Mouse (Mus musculus): ENCODE results near the gene Rps6kl1. TPM values are rescaled to one million over a fixed set of nuclear protein-coding genes. Genes with fewer than 3 reads are reported as not detected.

Rps6kl1 gene
- total and polyA plus RNA-seq, 3 experiments, result 0.21 to 0.86 (median 0.36) TPM

DNA sequence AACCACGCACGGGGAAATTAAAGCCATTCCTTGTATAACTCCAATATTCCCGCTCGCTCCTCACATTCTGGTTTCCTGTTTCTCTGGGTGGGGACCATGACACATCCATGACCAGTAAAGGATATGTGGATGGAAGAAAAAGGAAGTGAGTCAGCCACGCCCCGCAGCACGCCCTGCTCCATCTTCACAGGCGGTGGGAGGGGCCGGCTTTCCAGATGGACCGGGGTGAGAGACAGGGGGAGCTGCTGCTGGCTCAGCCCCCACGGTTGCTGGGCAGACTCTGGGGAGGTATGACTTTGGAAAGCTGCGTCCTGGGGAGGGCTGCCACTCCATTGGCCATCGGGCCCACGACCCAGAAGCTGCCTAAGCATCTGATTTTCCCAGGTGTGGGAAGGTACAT is 57.1 kb downstream of the Rps6kl1 start:
- TF ChIP-seq TBP (conservative IDR thresholded peaks at IDR 0.05; ENCODE audit: low read depth, low read length), result no peak
- no peak for TF ChIP-seq RCOR1 (conservative IDR thresholded peaks at IDR 0.05; ENCODE audit: low read depth, low read length)
- TF ChIP-seq SMC3 (IDR thresholded peaks at IDR 0.05; ENCODE audit: low read depth, low read length), result no peak
- TF ChIP-seq E2F4 (IDR thresholded peaks at IDR 0.05; ENCODE audit: insufficient replicate concordance, low read depth, low read length), result no peak
- no peak for TF ChIP-seq POLR2AphosphoS2 (IDR thresholded peaks at IDR 0.05; ENCODE audit: low read depth, low read length)
- no peak for TF ChIP-seq MAFK (IDR thresholded peaks at IDR 0.05; ENCODE audit: insufficient replicate concordance, low read length)
- TF ChIP-seq MEF2A (IDR thresholded peaks at IDR 0.05; ENCODE audit: borderline replicate concordance, low read depth, low read length), result no peak
- no peak for TF ChIP-seq IRF4 (IDR thresholded peaks at IDR 0.05; ENCODE audit: low read depth, low read length)
- no peak for TF ChIP-seq USF2 (conservative IDR thresholded peaks at IDR 0.05; ENCODE audit: low read depth, low read length)
- no peak for TF ChIP-seq NRF1 (IDR thresholded peaks at IDR 0.05; ENCODE audit: low read depth, low read length)
- no peak for TF ChIP-seq KAT2A (IDR thresholded peaks at IDR 0.05; ENCODE audit: insufficient replicate concordance, low read length)
- TF ChIP-seq CHD2 (IDR thresholded peaks at IDR 0.05; ENCODE audit: low read length), result no peak
- TF ChIP-seq MXI1 (IDR thresholded peaks at IDR 0.05; ENCODE audit: low read depth, low read length), result no peak
- TF ChIP-seq EP300 (IDR thresholded peaks at IDR 0.05; ENCODE audit: low read length), result no peak
- TF ChIP-seq MAX (IDR thresholded peaks at IDR 0.05; ENCODE audit: low read length), result no peak
- no peak for TF ChIP-seq JUND (conservative IDR thresholded peaks at IDR 0.05; ENCODE audit: low read depth, low read length)
- no peak for TF ChIP-seq USF1 (IDR thresholded peaks at IDR 0.05; ENCODE audit: low read depth, low read length)
- Histone ChIP-seq H3K4me2 (ENCODE audit: insufficient read depth, low read depth, poor library complexity, severe bottlenecking) (no peak overlapping the region), H3K27me3 (replicated peaks) (no peaks in the 10 kb centered on the region), H3K9ac (ENCODE audit: insufficient read depth, low read depth) (no peak overlapping the region), H3K4me1 (ENCODE audit: control insufficient read depth in 1 of 2, insufficient read depth in 2 of 2) (peaks cover 8 to 49% of the 10 kb centered on the region in 2 experiments), H3K4me3 (replicated peaks in 1 of 3; ENCODE audit: low read depth in 2 of 3, low read length in 2 of 3, poor library complexity in 1 of 3) (no peak overlapping the region), H3K27ac (ENCODE audit: insufficient read depth, low read depth) (no peak overlapping the region), H3K9me3 (replicated peaks; ENCODE audit: low read length) (peaks cover 5% of the 10 kb centered on the region), H3K79me2 (replicated peaks; ENCODE audit: control insufficient read depth, extremely low read depth, insufficient read depth, poor library complexity, severe bottlenecking) (no peaks in the 10 kb centered on the region), H3K36me3 (replicated peaks in 1 of 2; ENCODE audit: control insufficient read depth in 1 of 2, insufficient read depth in 1 of 2, low read length in 1 of 2) (peaks cover 37 to 56% of the 10 kb centered on the region in 2 experiments)
- dilution Hi-C loops (cut with MboI; ENCODE audit: extremely low pct_ligation_motif_present, extremely low pct_unique_long_range_greater_than_20kb, low sequenced_read_pairs), result no loop called here
- DNase-seq (ENCODE audit: extremely low read depth), result no peak
- in situ Hi-C loops (cut with MboI; ENCODE audit: low pct_ligation_motif_present, low pct_unique_long_range_greater_than_20kb, low sequenced_read_pairs), result loop anchor here (5.0 kb wide), 1 partner anchor 38 kb away; no protein-coding TSS in a partner anchor

DNA sequence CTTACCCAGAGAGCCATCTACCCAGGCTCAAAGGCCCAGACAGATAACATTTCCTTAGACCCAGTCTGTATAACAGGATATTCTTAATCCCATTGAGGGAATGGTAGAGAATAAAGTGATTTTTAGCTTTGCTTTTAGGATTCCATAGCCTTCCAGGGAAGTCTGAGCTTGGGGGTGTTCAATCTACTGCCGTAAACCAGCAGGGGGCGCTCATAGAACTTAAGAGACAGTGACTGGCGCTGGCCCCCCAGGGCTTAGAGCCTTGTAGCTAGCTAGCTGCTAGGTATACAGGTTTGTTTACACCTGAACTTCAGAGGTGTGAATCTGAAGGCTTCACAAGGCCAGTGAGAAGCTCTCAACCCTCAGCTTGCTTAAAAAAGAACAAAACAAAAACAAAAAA is 58.9 kb downstream of the Rps6kl1 start:
- H3K27me3 ChIP-seq (replicated peaks), result no peaks in the 10 kb centered on the region
- no peak overlapping the region for H3K9ac ChIP-seq (ENCODE audit: insufficient read depth, low read depth)
- peak; percentile 21; the same call in 1 of the 2 replicates for TF ChIP-seq ZC3H11A (IDR thresholded peaks at IDR 0.05; ENCODE audit: low read depth, low read length)
- TF ChIP-seq RAD21 (IDR thresholded peaks at IDR 0.05; ENCODE audit: low read depth, low read length), result peak; percentile 86
- no peak for TF ChIP-seq MEF2A (IDR thresholded peaks at IDR 0.05; ENCODE audit: borderline replicate concordance, low read depth, low read length)
- peak; percentile 82 for TF ChIP-seq SMC3 (IDR thresholded peaks at IDR 0.05; ENCODE audit: low read depth, low read length)
- no peak for TF ChIP-seq KAT2A (IDR thresholded peaks at IDR 0.05; ENCODE audit: insufficient replicate concordance, low read length)
- TF ChIP-seq MAX (IDR thresholded peaks at IDR 0.05; ENCODE audit: low read length), result no peak
- TF ChIP-seq ELF1 (IDR thresholded peaks at IDR 0.05; ENCODE audit: low read depth, low read length), result 0 out of 2 replicates have a peak, but pooled peaks have one; percentile 15
- 0 out of 2 replicates have a peak, but pooled peaks have one; percentile 71 for TF ChIP-seq MAZ (IDR thresholded peaks at IDR 0.05; ENCODE audit: low read depth, low read length)
- no peak for TF ChIP-seq BHLHE40 (IDR thresholded peaks at IDR 0.05; ENCODE audit: low read depth, low read length)
- TF ChIP-seq CTCF (conservative IDR thresholded peaks at IDR 0.05 in 1 of 2, IDR thresholded peaks at IDR 0.05 in 1 of 2; ENCODE audit: low read depth in 2 of 2, low read length in 2 of 2), result peak; percentile 76 to 85
- peaks cover 6% of the 10 kb centered on the region for H3K9me3 ChIP-seq (replicated peaks; ENCODE audit: low read length)
- H3K27ac ChIP-seq (ENCODE audit: insufficient read depth, low read depth), result no peak overlapping the region
- peak; percentile 75 for DNase-seq (ENCODE audit: extremely low read depth)
- H3K36me3 ChIP-seq (replicated peaks in 1 of 2; ENCODE audit: control insufficient read depth in 1 of 2, insufficient read depth in 1 of 2, low read length in 1 of 2), result peaks cover 48 to 68% of the 10 kb centered on the region in 2 experiments
- H3K4me3 ChIP-seq (replicated peaks in 1 of 3; ENCODE audit: low read depth in 2 of 3, low read length in 2 of 3, poor library complexity in 1 of 3), result no peak overlapping the region
- H3K4me2 ChIP-seq (ENCODE audit: insufficient read depth, low read depth, poor library complexity, severe bottlenecking), result no peak overlapping the region
- dilution Hi-C loops (cut with MboI; ENCODE audit: extremely low pct_ligation_motif_present, extremely low pct_unique_long_range_greater_than_20kb, low sequenced_read_pairs), result no loop called here
- H3K79me2 ChIP-seq (replicated peaks; ENCODE audit: control insufficient read depth, extremely low read depth, insufficient read depth, poor library complexity, severe bottlenecking), result no peaks in the 10 kb centered on the region
- in situ Hi-C loops (cut with MboI; ENCODE audit: low pct_ligation_motif_present, low pct_unique_long_range_greater_than_20kb, low sequenced_read_pairs), result loop anchor here (5.0 kb wide), 1 partner anchor 40 kb away; no protein-coding TSS in a partner anchor
- peaks cover 4 to 44% of the 10 kb centered on the region in 2 experiments for H3K4me1 ChIP-seq (ENCODE audit: control insufficient read depth in 1 of 2, insufficient read depth in 2 of 2)
